Mouse (Mus musculus) forebrain, postnatal 0 days (tissue): ENCODE results near the gene Atrnl1. TPM values are rescaled to one million over a fixed set of nuclear protein-coding genes. Genes with fewer than 3 reads are reported as not detected.

ENCODE experiments used
- ATAC-seq: fragments of 200-750 bp; cut with Nextera tagmentation; 2 replicates; pipeline ENCODE4 v1.8.0; 2017; ENCODE audit warnings: mild to moderate bottlenecking, moderate library complexity
- DNase-seq: peaks from one replicate; pipeline ENCODE4 v3.0.0-alpha.2; 2015
- H3K27ac ChIP-seq: fragments of 300-500 bp; sonication (generic); 2 replicates; pipeline ENCODE4 v1.5.1; 2014; ENCODE audit warnings: low read depth, mild to moderate bottlenecking, antibody characterized with exemption, low read length, moderate library complexity, mixed read lengths
- H3K27me3 ChIP-seq: fragments of 300-500 bp; sonication (generic); 2 replicates; pipeline ENCODE4 v1.6.1; 2014; ENCODE audit warnings: mild to moderate bottlenecking, low read length, mixed read lengths; ENCODE audit not compliant: insufficient read depth
- H3K36me3 ChIP-seq: fragments of 300-500 bp; sonication (generic); 2 replicates; pipeline ENCODE4 v1.6.1; 2014; ENCODE audit warnings: mild to moderate bottlenecking, moderate library complexity; ENCODE audit not compliant: insufficient read depth
- H3K4me1 ChIP-seq: fragments of 300-500 bp; sonication (generic); 2 replicates; pipeline ENCODE4 v1.6.1; 2014; ENCODE audit warnings: antibody characterized with exemption; ENCODE audit not compliant: insufficient read depth
- H3K4me2 ChIP-seq: fragments of 300-500 bp; sonication (generic); 2 replicates; pipeline ENCODE4 v1.6.1; 2014; ENCODE audit warnings: low read depth, mild to moderate bottlenecking, moderate library complexity
- H3K4me3 ChIP-seq: fragments of 300-500 bp; sonication (generic); 2 replicates; pipeline ENCODE4 v1.5.1; 2014; ENCODE audit warnings: low read depth, low read length, mixed read lengths
- H3K9ac ChIP-seq: fragments of 300-500 bp; sonication (generic); 2 replicates; pipeline ENCODE4 v1.6.1; 2014; ENCODE audit warnings: mild to moderate bottlenecking
- H3K9me3 ChIP-seq: fragments of 300-500 bp; sonication (generic); 2 replicates; pipeline ENCODE4 v1.6.1; 2016; ENCODE audit warnings: low read length
- CTCF ChIP-seq: sonication (generic); IDR thresholded peaks from 2 replicates; pipeline ENCODE4 v1.5.1; 2016; ENCODE audit warnings: antibody characterized with exemption, control low read depth, low read depth
- WGBS: fragments of 180-500 bp; shearing (Covaris S2); extraction: QIAGEN DNeasy Blood & Tissue Kit; methylation state at CpG from one replicate; pipeline ENCODE4 v1.1.7; 2014; 5-methylcytosine and 5-hydroxymethylcytosine counted together
- polyA plus RNA-seq: library from polyadenylated mRNA; unstranded; fragments of >200 nt; fragmentation: Nextera tagmentation; extraction: Ambion mirVana; gene quantifications from 2 replicates; pipeline ENCODE4 v1.2.1, GENCODE M21; 2015
- total RNA-seq: library from RNA; depleted of rRNA; stranded (reverse); fragments of >200 nt; gene quantifications from 2 replicates; pipeline ENCODE4 v1.2.3, GENCODE M21; 2014

Atrnl1 gene
- total and polyA plus RNA-seq, 2 experiments from 2014 or later = 4.8 to 59.9 TPM

GRCm38 (mm10) chr19:57916325-57916724, 305.5 kb downstream of the Atrnl1 start:
- no peak overlapping the region for H3K9ac ChIP-seq
- WGBS = 64% methylated on average over 6 of the region's 6 CpGs
- no peak overlapping the region for H3K27ac ChIP-seq
- no peaks in the 10 kb centered on the region for H3K9me3 ChIP-seq
- no peaks in the 10 kb centered on the region for H3K4me1 ChIP-seq
- DNase-seq (peak; percentile 25), ATAC-seq (no peak)
- no peak overlapping the region for H3K4me2 ChIP-seq
- H3K4me3 ChIP-seq = no peak overlapping the region
- H3K27me3 ChIP-seq = no peaks in the 10 kb centered on the region
- no peaks in the 10 kb centered on the region for H3K36me3 ChIP-seq
- TF ChIP-seq CTCF = peak; percentile 57

- 63% methylated on average over 5 of the region's 5 CpGs for WGBS
- no peak for ATAC-seq
Observed at GRCm38 (mm10) chr19:57922991-57923390, 312.2 kb downstream of the Atrnl1 start.

GRCm38 (mm10) chr19:57924856-57925255, 314.0 kb downstream of the Atrnl1 start:
- 60% methylated on average over 8 of the region's 8 CpGs for WGBS
- Histone ChIP-seq H3K4me1 (no peaks in the 10 kb centered on the region), H3K9me3 (no peaks in the 10 kb centered on the region), H3K36me3 (no peaks in the 10 kb centered on the region), H3K4me2 (no peak overlapping the region), H3K9ac (no peak overlapping the region), H3K4me3 (no peak overlapping the region), H3K27me3 (no peaks in the 10 kb centered on the region), H3K27ac (no peak overlapping the region)
- ATAC-seq = no peak
- no peak for TF ChIP-seq CTCF
- no peak for DNase-seq

More at GRCm38 (mm10) chr19:57922991-57923390, 312.2 kb downstream of the Atrnl1 start:
- H3K27ac ChIP-seq = no peak overlapping the region
- no peak overlapping the region for H3K9ac ChIP-seq
- no peaks in the 10 kb centered on the region for H3K36me3 ChIP-seq
- no peak overlapping the region for H3K4me3 ChIP-seq
- TF ChIP-seq CTCF = no peak
- no peaks in the 10 kb centered on the region for H3K4me1 ChIP-seq
- no peak for DNase-seq
- H3K9me3 ChIP-seq = no peaks in the 10 kb centered on the region
- no peak overlapping the region for H3K4me2 ChIP-seq
- H3K27me3 ChIP-seq = no peaks in the 10 kb centered on the region

- Histone ChIP-seq H3K4me1 (no peaks in the 10 kb centered on the region), H3K36me3 (no peaks in the 10 kb centered on the region), H3K4me2 (no peak overlapping the region), H3K9me3 (no peaks in the 10 kb centered on the region), H3K9ac (no peak overlapping the region), H3K27me3 (no peaks in the 10 kb centered on the region), H3K27ac (no peak overlapping the region), H3K4me3 (no peak overlapping the region)
- WGBS = 78% methylated on average over 10 of the region's 10 CpGs
- DNase-seq (no peak), ATAC-seq (no peak)
- no peak for TF ChIP-seq CTCF
Observed at GRCm38 (mm10) chr19:57925681-57926080, 314.8 kb downstream of the Atrnl1 start.

GRCm38 (mm10) chr19:57926164-57926860, 315.5 kb downstream of the Atrnl1 start:
- H3K36me3 ChIP-seq = no peaks in the 10 kb centered on the region
- no peak overlapping the region for H3K9ac ChIP-seq
- 86% methylated on average over 5 of the region's 5 CpGs for WGBS
- ATAC-seq (peak; percentile 50; the same call in 1 of the 2 replicates), DNase-seq (no peak)
- TF ChIP-seq CTCF = no peak
- no peak overlapping the region for H3K27ac ChIP-seq
- no peaks in the 10 kb centered on the region for H3K9me3 ChIP-seq
- H3K4me2 ChIP-seq = 0 out of 2 replicates have a peak overlapping the region, but pooled peaks have one; percentile 24
- no peaks in the 10 kb centered on the region for H3K4me1 ChIP-seq
- H3K4me3 ChIP-seq = no peak overlapping the region
- no peaks in the 10 kb centered on the region for H3K27me3 ChIP-seq

GRCm38 (mm10) chr19:57926941-57927471, 316.2 kb downstream of the Atrnl1 start:
- Histone ChIP-seq H3K4me2 (peak overlapping the region; percentile 24; the same call in 1 of the 2 replicates), H3K9me3 (no peaks in the 10 kb centered on the region), H3K9ac (no peak overlapping the region), H3K36me3 (no peaks in the 10 kb centered on the region), H3K27me3 (no peaks in the 10 kb centered on the region), H3K27ac (no peak overlapping the region), H3K4me3 (0 out of 2 replicates have a peak overlapping the region, but pooled peaks have one; percentile 9), H3K4me1 (no peaks in the 10 kb centered on the region; the same call in 1 of the 2 replicates)
- peak; percentile 31 for DNase-seq
- WGBS = 7% methylated on average over 10 of the region's 10 CpGs
- peak; percentile 34; the same call in 1 of the 2 replicates for ATAC-seq
- no peak for TF ChIP-seq CTCF
